Mouse (Mus musculus): ENCODE measurements at regions not wholly inside any gene's neighbourhood (a gene's known extent, or its start where the extent isn't known, plus 50 kb on each side); places are given as distances from the start of the nearest gene placed in this dataset.

GRCm38 (mm10) chr3:120730225-120730624 is 441.3 kb downstream of the Rwdd3 start:
- no peaks in the 10 kb centered on the region for H3K27me3 ChIP-seq (replicated peaks)
- no peak overlapping the region for H3K4me2 ChIP-seq
- H3K9me3 ChIP-seq (replicated peaks): no peaks in the 10 kb centered on the region
- no peak overlapping the region for H3K27ac ChIP-seq
- no peak for ATAC-seq
- H3K36me3 ChIP-seq: no peaks in the 10 kb centered on the region
- H3K4me1 ChIP-seq: no peaks in the 10 kb centered on the region
- H3K9ac ChIP-seq: no peak overlapping the region
- WGBS (ENCODE audit: insufficient replicate concordance): 58% methylated on average over 4 of the region's 4 CpGs
- H3K4me3 ChIP-seq: no peak overlapping the region

DNA sequence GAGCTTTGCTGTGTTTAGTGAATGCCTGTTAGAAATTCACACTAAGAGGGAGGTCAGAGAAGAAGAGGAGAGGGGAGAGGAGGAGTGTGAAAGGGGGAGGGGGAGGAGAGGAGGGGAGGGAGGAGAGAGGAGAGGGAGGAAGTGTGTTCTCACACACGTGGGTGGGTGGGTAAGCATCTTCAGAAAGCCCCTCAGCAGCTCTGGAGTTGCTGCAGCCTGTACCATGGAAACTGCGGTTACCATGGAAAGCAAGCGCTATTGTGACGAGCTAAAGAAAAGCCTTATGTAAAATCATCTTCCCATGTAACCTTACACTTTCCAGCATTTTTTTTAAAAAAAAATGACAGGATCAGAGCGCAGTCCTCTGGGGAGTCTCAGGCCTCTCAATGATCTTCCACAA is 441.8 kb downstream of the Rwdd3 start:
- WGBS (ENCODE audit: insufficient replicate concordance): 56% methylated on average over 5 of the region's 5 CpGs
- no peak for ATAC-seq
- no peaks in the 10 kb centered on the region for H3K4me1 ChIP-seq

GRCm38 (mm10) chr3:120685227-120685626 is 486.3 kb downstream of the Rwdd3 start:
- H3K27ac ChIP-seq: no peak overlapping the region
- no peak overlapping the region for H3K4me2 ChIP-seq
- H3K9me3 ChIP-seq (replicated peaks): no peaks in the 10 kb centered on the region
- H3K27me3 ChIP-seq (replicated peaks): no peaks in the 10 kb centered on the region
- H3K4me1 ChIP-seq: no peaks in the 10 kb centered on the region
- H3K36me3 ChIP-seq: no peaks in the 10 kb centered on the region
- 36% methylated on average over 4 of the region's 4 CpGs for WGBS (ENCODE audit: insufficient replicate concordance)
- no peak for ATAC-seq
- H3K9ac ChIP-seq: no peak overlapping the region
- H3K4me3 ChIP-seq: no peak overlapping the region

More for the DNA sequence above, 441.8 kb downstream of the Rwdd3 start:
- no peaks in the 10 kb centered on the region for H3K27me3 ChIP-seq (replicated peaks)
- no peak overlapping the region for H3K9ac ChIP-seq
- no peak overlapping the region for H3K27ac ChIP-seq
- no peak overlapping the region for H3K4me3 ChIP-seq
- no peaks in the 10 kb centered on the region for H3K9me3 ChIP-seq (replicated peaks)
- no peaks in the 10 kb centered on the region for H3K36me3 ChIP-seq
- H3K4me2 ChIP-seq: no peak overlapping the region

- Histone ChIP-seq H3K4me2 (no peak overlapping the region), H3K27ac (no peak overlapping the region), H3K27me3 (replicated peaks) (no peaks in the 10 kb centered on the region), H3K4me3 (no peak overlapping the region), H3K9me3 (replicated peaks) (no peaks in the 10 kb centered on the region), H3K36me3 (no peaks in the 10 kb centered on the region), H3K9ac (no peak overlapping the region), H3K4me1 (no peaks in the 10 kb centered on the region)
- 73% methylated on average over 2 of the region's 2 CpGs for WGBS (ENCODE audit: insufficient replicate concordance)
- ATAC-seq: no peak
These were observed 495.6 kb downstream of the Rwdd3 start for GRCm38 (mm10) chr3:120675906-120676305.

DNA sequence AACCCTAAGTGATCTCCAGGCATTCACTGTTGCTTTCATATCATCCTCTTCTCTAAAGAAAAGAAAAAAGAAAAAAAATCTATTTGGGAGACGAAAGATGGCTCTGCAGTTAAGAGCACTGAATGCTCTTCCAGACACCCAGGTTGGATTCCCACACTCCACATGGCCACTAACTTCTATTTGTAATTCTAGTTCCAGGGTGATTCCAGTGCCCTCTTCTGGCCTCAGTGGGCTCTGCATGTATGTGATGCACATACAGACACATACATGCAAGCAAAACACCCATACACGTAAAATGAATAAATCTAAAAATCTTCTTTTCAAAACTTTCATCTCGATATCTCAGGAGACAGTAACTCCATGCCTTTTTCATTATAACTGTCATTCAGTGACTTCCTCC is 502.8 kb downstream of the Rwdd3 start:
- Histone ChIP-seq H3K4me2 (no peak overlapping the region), H3K4me1 (no peaks in the 10 kb centered on the region), H3K27ac (no peak overlapping the region), H3K9me3 (replicated peaks) (no peaks in the 10 kb centered on the region), H3K4me3 (no peak overlapping the region), H3K27me3 (replicated peaks) (no peaks in the 10 kb centered on the region), H3K9ac (no peak overlapping the region), H3K36me3 (no peaks in the 10 kb centered on the region)
- 66% methylated on average over 3 of the region's 3 CpGs for WGBS (ENCODE audit: insufficient replicate concordance)
- ATAC-seq: no peak

GRCm38 (mm10) chr3:120662521-120662920 is 509.0 kb downstream of the Rwdd3 start:
- Histone ChIP-seq H3K9me3 (replicated peaks) (no peaks in the 10 kb centered on the region), H3K4me1 (no peaks in the 10 kb centered on the region)
- 78% methylated on average over 4 of the region's 4 CpGs for WGBS (ENCODE audit: insufficient replicate concordance)

GRCm38 (mm10) chr3:120660776-120661175 is 510.7 kb downstream of the Rwdd3 start:
- Histone ChIP-seq H3K4me1 (no peaks in the 10 kb centered on the region), H3K36me3 (no peaks in the 10 kb centered on the region), H3K27ac (no peak overlapping the region), H3K4me3 (no peak overlapping the region), H3K4me2 (no peak overlapping the region), H3K9ac (no peak overlapping the region), H3K27me3 (replicated peaks) (no peaks in the 10 kb centered on the region), H3K9me3 (replicated peaks) (no peaks in the 10 kb centered on the region)
- WGBS (ENCODE audit: insufficient replicate concordance): 68% methylated on average over 4 of the region's 4 CpGs
- no peak for ATAC-seq

More at GRCm38 (mm10) chr3:120662521-120662920, 509.0 kb downstream of the Rwdd3 start:
- Histone ChIP-seq H3K4me2 (no peak overlapping the region), H3K36me3 (no peaks in the 10 kb centered on the region), H3K27me3 (replicated peaks) (no peaks in the 10 kb centered on the region), H3K9ac (no peak overlapping the region), H3K4me3 (no peak overlapping the region), H3K27ac (no peak overlapping the region)
- ATAC-seq: no peak

DNA sequence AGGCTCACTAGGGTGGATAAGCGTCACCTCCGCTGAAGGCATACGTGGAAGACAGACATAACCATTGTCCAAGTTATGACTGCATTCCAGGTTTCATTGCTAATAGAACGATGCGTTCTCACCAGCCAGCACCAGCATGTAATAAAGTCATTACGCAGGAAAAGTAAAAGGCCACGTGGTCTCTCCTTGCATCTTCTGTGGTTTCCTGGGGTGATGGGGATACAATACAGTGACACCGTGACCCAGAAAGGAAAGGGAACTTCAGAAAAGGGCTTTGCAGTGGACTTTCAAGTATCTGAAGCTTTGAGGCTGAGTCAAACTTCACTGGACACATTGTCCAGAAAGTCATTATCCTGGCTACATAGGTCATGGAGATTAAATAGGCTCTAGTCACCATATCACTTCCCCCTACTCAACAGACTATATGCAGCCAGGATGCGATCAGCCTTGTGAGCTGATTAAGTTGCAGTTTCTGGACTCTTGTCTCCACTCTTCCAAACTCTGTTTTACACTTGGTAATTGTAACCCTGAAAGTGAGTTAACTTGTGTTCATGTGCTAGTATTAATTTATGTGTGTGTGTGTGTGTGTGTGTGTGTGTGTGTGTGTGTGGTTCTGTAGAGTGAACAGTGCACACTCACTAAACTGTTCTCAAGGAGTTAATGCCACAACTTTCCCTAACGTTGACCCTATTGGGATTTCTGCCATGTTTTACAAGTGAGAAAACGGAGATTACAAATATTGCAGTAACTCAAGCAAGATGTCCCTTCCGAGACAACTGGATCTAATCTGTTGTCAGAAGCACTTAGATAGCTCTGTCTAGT is 522.2 kb downstream of the Rwdd3 start:
- H3K36me3 ChIP-seq: no peaks in the 10 kb centered on the region
- no peaks in the 10 kb centered on the region for H3K27me3 ChIP-seq (replicated peaks)
- no peak overlapping the region for H3K9ac ChIP-seq
- WGBS (ENCODE audit: insufficient replicate concordance): 62% methylated on average over 12 of the region's 12 CpGs
- no peaks in the 10 kb centered on the region for H3K9me3 ChIP-seq (replicated peaks)
- H3K4me3 ChIP-seq: no peak overlapping the region
- no peak overlapping the region for H3K4me2 ChIP-seq
- no peaks in the 10 kb centered on the region for H3K4me1 ChIP-seq
- H3K27ac ChIP-seq: no peak overlapping the region
- ATAC-seq: no peak

- ATAC-seq: no peak
These were observed 523.1 kb downstream of the Rwdd3 start for GRCm38 (mm10) chr3:120648391-120648790.

DNA sequence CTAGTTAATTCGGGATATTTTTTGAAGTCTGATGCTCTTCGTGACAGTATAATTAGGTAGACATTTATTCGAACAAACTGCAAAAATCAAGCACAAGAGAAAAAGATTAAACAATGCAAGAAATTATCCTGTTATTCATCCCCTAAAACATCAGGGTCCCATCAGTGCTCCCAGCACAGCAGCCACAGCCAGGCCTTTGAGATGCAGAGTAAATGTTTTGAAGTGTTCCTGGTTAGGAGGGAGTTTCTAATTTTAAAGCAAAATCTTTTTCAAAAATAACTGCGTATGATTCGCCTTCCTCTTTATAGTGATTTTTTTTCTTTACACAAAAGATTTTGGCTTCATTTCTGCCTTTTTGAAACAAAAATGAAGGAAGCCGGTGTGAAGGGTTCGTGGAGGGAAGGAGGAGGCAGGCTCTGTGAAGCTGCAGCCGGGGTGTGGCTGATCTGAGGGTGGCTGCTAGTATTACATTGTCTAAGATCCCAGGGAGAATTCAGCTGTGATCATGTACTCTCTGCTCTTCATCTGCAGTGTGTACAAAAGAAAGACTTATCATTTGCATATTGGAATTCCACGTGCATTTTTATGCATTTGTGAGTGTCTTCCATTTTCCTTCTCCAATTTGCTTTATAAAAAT is 534.7 kb downstream of the Rwdd3 start:
- H3K9me3 ChIP-seq (replicated peaks): no peaks in the 10 kb centered on the region
- H3K4me1 ChIP-seq: no peaks in the 10 kb centered on the region
- 67% methylated on average over 9 of the region's 9 CpGs for WGBS (ENCODE audit: insufficient replicate concordance)
- no peak overlapping the region for H3K9ac ChIP-seq
- H3K4me3 ChIP-seq: no peak overlapping the region
- no peak overlapping the region for H3K4me2 ChIP-seq
- H3K36me3 ChIP-seq: no peaks in the 10 kb centered on the region
- no peaks in the 10 kb centered on the region for H3K27me3 ChIP-seq (replicated peaks)
- no peak for ATAC-seq
- H3K27ac ChIP-seq: no peak overlapping the region

More at GRCm38 (mm10) chr3:120648391-120648790, 523.1 kb downstream of the Rwdd3 start:
- Histone ChIP-seq H3K4me3 (no peak overlapping the region), H3K27ac (no peak overlapping the region), H3K27me3 (replicated peaks) (no peaks in the 10 kb centered on the region), H3K9ac (no peak overlapping the region), H3K4me2 (no peak overlapping the region), H3K4me1 (no peaks in the 10 kb centered on the region), H3K36me3 (no peaks in the 10 kb centered on the region), H3K9me3 (replicated peaks) (no peaks in the 10 kb centered on the region)
- WGBS (ENCODE audit: insufficient replicate concordance): 66% methylated on average over 5 of the region's 5 CpGs

DNA sequence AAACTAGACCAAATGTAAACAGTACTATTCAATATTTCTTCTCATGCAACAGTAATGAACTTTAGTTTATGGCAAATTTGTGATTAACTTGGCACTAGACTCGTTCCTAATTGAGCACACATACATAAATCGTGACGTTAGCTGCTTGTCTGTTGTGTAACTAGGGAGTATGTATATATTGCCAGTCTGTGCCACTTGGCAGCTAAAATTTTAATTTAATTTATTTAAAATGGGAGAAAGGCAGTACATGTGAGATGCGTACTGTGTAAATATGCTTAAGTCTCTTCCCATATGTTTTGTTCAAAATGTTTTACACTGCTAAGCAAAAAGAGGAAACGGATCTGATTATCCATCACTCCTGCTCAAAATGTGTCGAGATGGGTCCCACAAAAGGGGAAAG is 553.1 kb downstream of the Rwdd3 start:
- Histone ChIP-seq H3K27ac (no peak overlapping the region), H3K9me3 (replicated peaks) (no peaks in the 10 kb centered on the region), H3K36me3 (no peaks in the 10 kb centered on the region), H3K9ac (no peak overlapping the region), H3K27me3 (replicated peaks) (no peaks in the 10 kb centered on the region), H3K4me1 (no peaks in the 10 kb centered on the region), H3K4me3 (no peak overlapping the region), H3K4me2 (no peak overlapping the region)
- ATAC-seq: no peak
- 64% methylated on average over 6 of the region's 6 CpGs for WGBS (ENCODE audit: insufficient replicate concordance)

- Histone ChIP-seq H3K27me3 (replicated peaks) (no peaks in the 10 kb centered on the region), H3K9ac (no peak overlapping the region), H3K27ac (no peak overlapping the region), H3K4me1 (no peaks in the 10 kb centered on the region), H3K4me3 (no peak overlapping the region), H3K4me2 (no peak overlapping the region), H3K36me3 (no peaks in the 10 kb centered on the region), H3K9me3 (replicated peaks) (no peaks in the 10 kb centered on the region)
- 59% methylated on average over 1 of the region's 1 CpGs for WGBS (ENCODE audit: insufficient replicate concordance)
- no peak for ATAC-seq
These were observed 577.3 kb downstream of the Rwdd3 start for GRCm38 (mm10) chr3:120594226-120594625.

All from liver, embryonic 12.5 days (tissue).